Mouse (Mus musculus) retina, postnatal 7 days (tissue): ENCODE measurements around the gene Carnmt1.

Source experiments
- DNase-seq: peaks from one replicate; pipeline ENCODE4 v3.0.0-alpha.2; 2012; ENCODE audit warnings: low read depth, low spot score

Gene Carnmt1

GRCm38 (mm10) chr19:18654330-18654729 lies 16.2 kb upstream of the Carnmt1 start:
- DNase-seq = no peak

GRCm38 (mm10) chr19:18654984-18655383 lies 15.6 kb upstream of the Carnmt1 start:
- DNase-seq = no peak

- DNase-seq = no peak
Observed at GRCm38 (mm10) chr19:18655999-18656398, 14.6 kb upstream of the Carnmt1 start.

GRCm38 (mm10) chr19:18658473-18658872 lies 12.1 kb upstream of the Carnmt1 start:
- DNase-seq = no peak

- no peak for DNase-seq
Observed at GRCm38 (mm10) chr19:18659349-18659748, 11.2 kb upstream of the Carnmt1 start.

- DNase-seq = no peak
Observed at GRCm38 (mm10) chr19:18660466-18660865, 10.1 kb upstream of the Carnmt1 start.

- no peak for DNase-seq
Observed at GRCm38 (mm10) chr19:18661683-18662082, 8.9 kb upstream of the Carnmt1 start.

- DNase-seq = no peak
Observed at GRCm38 (mm10) chr19:18663904-18664303, 6.7 kb upstream of the Carnmt1 start.

- no peak for DNase-seq
Observed at GRCm38 (mm10) chr19:18666966-18667365, 3.6 kb upstream of the Carnmt1 start.

- no peak for DNase-seq
Observed at GRCm38 (mm10) chr19:18669551-18669950, 1.0 kb upstream of the Carnmt1 start.

- DNase-seq = peak; percentile 17
Observed at GRCm38 (mm10) chr19:18671056-18671741, 635 bp downstream of the Carnmt1 start.

GRCm38 (mm10) chr19:18672498-18672897 lies 1.9 kb downstream of the Carnmt1 start:
- DNase-seq = no peak

GRCm38 (mm10) chr19:18673116-18673515 lies 2.6 kb downstream of the Carnmt1 start:
- DNase-seq = no peak

GRCm38 (mm10) chr19:18682142-18682541 lies 11.6 kb downstream of the Carnmt1 start:
- DNase-seq = no peak

- DNase-seq = peak; percentile 36
Observed at GRCm38 (mm10) chr19:18687556-18687955, 17.0 kb downstream of the Carnmt1 start.

- no peak for DNase-seq
Observed at GRCm38 (mm10) chr19:18692176-18692575, 21.6 kb downstream of the Carnmt1 start.

- DNase-seq = no peak
Observed at GRCm38 (mm10) chr19:18692768-18693167, 22.2 kb downstream of the Carnmt1 start.

- DNase-seq = no peak
Observed at GRCm38 (mm10) chr19:18695116-18695515, 24.6 kb downstream of the Carnmt1 start.

- DNase-seq = no peak
Observed at GRCm38 (mm10) chr19:18695552-18695951, 25.0 kb downstream of the Carnmt1 start.

GRCm38 (mm10) chr19:18708101-18708500 lies 37.5 kb downstream of the Carnmt1 start:
- DNase-seq = no peak

GRCm38 (mm10) chr19:18710903-18711302 lies 40.3 kb downstream of the Carnmt1 start:
- no peak for DNase-seq

GRCm38 (mm10) chr19:18711589-18711988 lies 41.0 kb downstream of the Carnmt1 start:
- DNase-seq = no peak

GRCm38 (mm10) chr19:18712153-18712865 lies 41.7 kb downstream of the Carnmt1 start:
- no peak for DNase-seq
